8 mouse cellular contexts compared by ENCODE assay signal in genomic region chr4:118429215-118429895, GRCm38 (mm10). TPM values are rescaled to one million over a fixed set of nuclear protein-coding genes. Genes with fewer than 3 reads are reported as not detected.
DNase-seq lines count a peak whose midpoint lies in the region; TF ChIP-seq lines count a peak whose summit lies in the region.
"Had no signal": no experiment of that assay in that cellular context is flagged by ENCODE, and none has a peak within 500 bp of the region (broad histone marks: within the 10 kb centered on the region; RNA-seq: fewer than 3 reads in every experiment).

No protein-coding gene starts in this region.

- H3ac ChIP-seq in C2C12 (ENCODE audit: control insufficient read depth, insufficient read length, low read depth) = peak overlapping the region; percentile 96

- H3K9me3 ChIP-seq in MEL (replicated peaks; ENCODE audit: insufficient read depth, low read length) = no peaks in the 10 kb centered on the region

- DNase-seq in MEL (ENCODE audit: low read depth, low spot score) = no peak
- peak; percentile 63 for DNase-seq in kidney, adult 11 months
- DNase-seq in lung, adult 18-20 months = peak; percentile 79 to 87
- no peak for DNase-seq in frontal cortex, postnatal 25 days (ENCODE audit: low spot score in 2 of 2)
- no peak for DNase-seq in layer of hippocampus, adult 2 months (ENCODE audit: low spot score in 2 of 2)
- no peak for DNase-seq in layer of hippocampus, postnatal 25 days (ENCODE audit: extremely low spot score in 1 of 2, low spot score in 1 of 2)

- no peak for TF ChIP-seq CTCF in C2C12 (IDR thresholded peaks at IDR 0.05; ENCODE audit: control insufficient read depth, insufficient read depth, insufficient read length)
- no peak for TF ChIP-seq CTCF in MEL (IDR thresholded peaks at IDR 0.05 in 2 of 3, conservative IDR thresholded peaks at IDR 0.05 in 1 of 3; ENCODE audit: control insufficient read depth in 1 of 3, insufficient read depth in 1 of 3, low read depth in 2 of 3, low read length in 3 of 3, poor library complexity in 1 of 3, severe bottlenecking in 1 of 3)
- no peak for TF ChIP-seq CTCF in layer of hippocampus, adult 2 months (conservative IDR thresholded peaks at IDR 0.05)

- no peaks in the 10 kb centered on the region for H3K27me3 ChIP-seq in C2C12 (ENCODE audit: control insufficient read depth, insufficient read depth, insufficient read length)
- H3K27me3 ChIP-seq in MEL (ENCODE audit: control insufficient read depth in 1 of 2, insufficient read depth in 2 of 2, low read length in 2 of 2) = no peaks in the 10 kb centered on the region

- H3K36me3 ChIP-seq in C2C12 (ENCODE audit: control insufficient read depth, insufficient read depth) = peaks cover 36% of the 10 kb centered on the region
- H3K36me3 ChIP-seq in MEL (ENCODE audit: control insufficient read depth in 1 of 2, insufficient read depth in 2 of 2, low read length in 2 of 2) = peaks cover 2 to 34% of the 10 kb centered on the region in 2 experiments

- H3K4me1 ChIP-seq in MEL (ENCODE audit: control insufficient read depth in 1 of 2, insufficient read depth in 2 of 2, low read length in 2 of 2) = peaks cover 14 to 38% of the 10 kb centered on the region in 2 experiments

- peak overlapping the region; percentile 96 for H3K9ac ChIP-seq in MEL (ENCODE audit: control insufficient read depth, low read depth, low read length, poor library complexity, severe bottlenecking)

- TF ChIP-seq EP300 in MEL (IDR thresholded peaks at IDR 0.05; ENCODE audit: low read depth in 1 of 2, low read length in 2 of 2) = no peak

- peak overlapping the region; percentile 85 for H3K27ac ChIP-seq in MEL (ENCODE audit: control insufficient read depth, low read depth, low read length)
- H3K27ac ChIP-seq in layer of hippocampus, adult 2 months = no peak overlapping the region

- peaks cover 20% of the 10 kb centered on the region for H3K79me3 ChIP-seq in C2C12 (ENCODE audit: low read depth)

- H3K79me2 ChIP-seq in C2C12 (ENCODE audit: control insufficient read depth, insufficient read depth) (peaks cover 56% of the 10 kb centered on the region), MEL (ENCODE audit: control insufficient read depth, insufficient read depth, low read length, poor library complexity) (peaks cover 38% of the 10 kb centered on the region)

- TF ChIP-seq POLR2A in MEL (IDR thresholded peaks at IDR 0.05; ENCODE audit: control insufficient read depth in 1 of 2, insufficient read depth in 1 of 2, low read depth in 1 of 2, low read length in 2 of 2, poor library complexity in 1 of 2) = no peak

- TF ChIP-seq RAD21 in MEL (IDR thresholded peaks at IDR 0.05; ENCODE audit: low read depth, low read length) = no peak

- H3K4me3 ChIP-seq in C2C12 (ENCODE audit: insufficient read depth, poor library complexity, severe bottlenecking) = peak overlapping the region; percentile 65
- peak overlapping the region; percentile 95 to 96 for H3K4me3 ChIP-seq in MEL (ENCODE audit: control insufficient read depth in 1 of 2, insufficient read depth in 1 of 2, low read depth in 2 of 2, low read length in 2 of 2)
- no peak overlapping the region for H3K4me3 ChIP-seq in layer of hippocampus, adult 2 months

TF ChIP-seq in C2C12, 6 proteins besides CTCF, POLR2A, EP300 and RAD21:
- TF ChIP-seq FOSL1 (IDR thresholded peaks at IDR 0.05; ENCODE audit: insufficient read depth, low read length, poor library complexity, severe bottlenecking) = no peak
- no peak for TF ChIP-seq MYOD1 (IDR thresholded peaks at IDR 0.05; ENCODE audit: control insufficient read depth, insufficient read length, low read depth)
- TF ChIP-seq USF1 (IDR thresholded peaks at IDR 0.05; ENCODE audit: low read depth) = no peak
- no peak for TF ChIP-seq CEBPB (IDR thresholded peaks at IDR 0.05; ENCODE audit: low read depth)
- no peak for TF ChIP-seq MAX (IDR thresholded peaks at IDR 0.05)
- no peak for TF ChIP-seq MYOG (IDR thresholded peaks at IDR 0.05; ENCODE audit: control insufficient read depth, extremely low read depth, insufficient read length)

TF ChIP-seq in MEL, 35 proteins besides CTCF, POLR2A, EP300 and RAD21:
- TF ChIP-seq ETS1 (IDR thresholded peaks at IDR 0.05; ENCODE audit: low read depth, low read length) (no peak), POLR2AphosphoS5 (IDR thresholded peaks at IDR 0.05; ENCODE audit: borderline replicate concordance, low read depth, low read length) (no peak), MAZ (IDR thresholded peaks at IDR 0.05; ENCODE audit: low read depth, low read length) (0 out of 2 replicates have a peak, but pooled peaks have one; percentile 18), TBP (IDR thresholded peaks at IDR 0.05; ENCODE audit: low read depth, low read length) (no peak), TCF12 (IDR thresholded peaks at IDR 0.05; ENCODE audit: low read depth, low read length) (no peak), ELF1 (IDR thresholded peaks at IDR 0.05; ENCODE audit: low read depth, low read length) (no peak)

RNA-seq across cellular contexts. Expression of gene Elovl1, which starts 1.5 kb away (rescaled TPM):
- polyA plus RNA-seq in C2C12 (2012; fragmentation: generic; extraction: Trizol) = 92.3 TPM
- total RNA-seq in MEL (2012; rRNA removed) = 93.5 and 134 TPM in 2 replicates
- polyA plus RNA-seq in MEL (2012; ENCODE audit: insufficient read depth in 1 of 2, insufficient read length in 2 of 2, low read depth in 1 of 2, low replicate concordance in 2 of 2, missing spikeins in 1 of 2) = 100 to 1,000 TPM; 246 to 391 TPM
- total RNA-seq in layer of hippocampus, adult 2 months (2021) = 10 to 100 TPM; 20.8 to 22.9 TPM
- 10 to 100 TPM; 29.5 to 30.3 TPM for total RNA-seq in layer of hippocampus, postnatal 25 days (2021)

RNA-seq across cellular contexts. Expression of gene Cdc20, which starts 7.8 kb away (rescaled TPM):
- 274 TPM for polyA plus RNA-seq in C2C12 (2012; fragmentation: generic; extraction: Trizol)
- total RNA-seq in MEL (2012; rRNA removed) = 189 and 211 TPM in 2 replicates
- 100 to 1,000 TPM in 1 of 2 experiments, not detected in 1; 247 TPM for polyA plus RNA-seq in MEL (2012; ENCODE audit: insufficient read depth in 1 of 2, insufficient read length in 2 of 2, low read depth in 1 of 2, low replicate concordance in 2 of 2, missing spikeins in 1 of 2)
- total RNA-seq in layer of hippocampus, adult 2 months (2021) = 1 to 10 TPM; 1.1 to 1.3 TPM
- total RNA-seq in layer of hippocampus, postnatal 25 days (2021) = 1 to 10 TPM; 1.1 to 1.5 TPM

RNA-seq across cellular contexts. Expression of gene Med8, which starts 20.2 kb away (rescaled TPM):
- polyA plus RNA-seq in C2C12 (2012; fragmentation: generic; extraction: Trizol) (77.2 TPM), MEL (2012; ENCODE audit: insufficient read depth in 1 of 2, insufficient read length in 2 of 2, low read depth in 1 of 2, low replicate concordance in 2 of 2, missing spikeins in 1 of 2) (100 to 1,000 TPM in 1 of 2 experiments, 10 to 100 TPM in 1; 84.2 to 134 TPM)
- total RNA-seq in MEL (2012; rRNA removed) = 143 and 159 TPM in 2 replicates
- total RNA-seq in layer of hippocampus, adult 2 months (2021) = 10 to 100 TPM; 56.4 to 56.6 TPM
- 10 to 100 TPM; 58.8 to 63.2 TPM for total RNA-seq in layer of hippocampus, postnatal 25 days (2021)

RNA-seq across cellular contexts. Expression of gene Szt2, which starts 20.3 kb away (rescaled TPM):
- polyA plus RNA-seq in C2C12 (2012; fragmentation: generic; extraction: Trizol) (7.6 TPM), MEL (2012; ENCODE audit: insufficient read depth in 1 of 2, insufficient read length in 2 of 2, low read depth in 1 of 2, low replicate concordance in 2 of 2, missing spikeins in 1 of 2) (10 to 100 TPM in 1 of 2 experiments, not detected in 1; 24.0 TPM)
- total RNA-seq in MEL (2012; rRNA removed) = 5.7 and 7.3 TPM in 2 replicates
- 10 to 100 TPM; 41.7 to 46.9 TPM for total RNA-seq in layer of hippocampus, adult 2 months (2021)
- total RNA-seq in layer of hippocampus, postnatal 25 days (2021) = 10 to 100 TPM; 31.3 to 41.2 TPM

RNA-seq across cellular contexts. Expression of gene Mpl, which starts 28.0 kb away (rescaled TPM):
- polyA plus RNA-seq in C2C12 (2012; fragmentation: generic; extraction: Trizol) (not detected), MEL (2012; ENCODE audit: insufficient read depth in 1 of 2, insufficient read length in 2 of 2, low read depth in 1 of 2, low replicate concordance in 2 of 2, missing spikeins in 1 of 2) (under 1 TPM in 1 of 2 experiments, not detected in 1; 0.04 TPM)
- total RNA-seq in MEL (2012; rRNA removed) = 0.04 TPM in 1 of 2 replicates, not detected in the other
- under 1 TPM in 1 of 2 experiments, not detected in 1; 0.20 TPM for total RNA-seq in layer of hippocampus, adult 2 months (2021)
- under 1 TPM in 1 of 2 experiments, not detected in 1; 0.34 TPM for total RNA-seq in layer of hippocampus, postnatal 25 days (2021)
- polyA plus RNA-seq: testis, adult 2 months had no signal

Comparison
In these comparisons a context has a peak if more than half of its experiments do, and no peak if none do; other contexts are left out.
1. DNase-seq: peak in kidney, adult 11 months (single experiment) and lung, adult 18-20 months (2 of 2); none in MEL (single experiment), frontal cortex, postnatal 25 days (0 of 2), layer of hippocampus, adult 2 months (0 of 2) and layer of hippocampus, postnatal 25 days (0 of 2).
2. RNA of gene Cdc20, which starts 7.8 kb away (total RNA-seq): 189 to 211 TPM in MEL; 1.1 to 1.5 TPM in layer of hippocampus, postnatal 25 days and 1.1 to 1.3 TPM in layer of hippocampus, adult 2 months; every median in the first group is over 10 times any median in the second.